Mouse (Mus musculus): ENCODE measurements around the gene Gm21693.
"Not testable (repeated sequence)": the region's sequence is repeated elsewhere in the genome, so short reads cannot be mapped to it uniquely, and the experiment has no call there.

The Gm21693 gene

DNA sequence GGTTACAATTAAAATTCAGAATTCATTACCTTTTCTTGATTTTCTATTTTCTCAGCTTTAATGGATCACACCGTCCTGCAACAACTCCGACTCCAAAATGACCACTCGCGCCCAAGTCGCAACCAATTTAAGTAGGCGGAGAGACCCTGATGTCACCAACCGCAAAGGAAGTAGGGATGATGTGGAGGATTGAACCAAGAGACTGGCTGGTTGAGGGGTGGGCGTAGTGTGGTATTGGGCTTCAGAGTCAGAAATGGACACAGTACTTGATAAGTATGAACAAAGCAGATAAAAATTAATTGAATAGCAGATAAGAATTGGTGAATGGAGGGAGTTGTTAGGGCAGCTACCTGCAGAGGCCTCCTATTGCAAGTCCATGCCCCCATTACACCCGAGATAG lies at the start of gene Gm21693:
Gm21693 (minus strand) TSS at position 101 of the 400 bp plus-strand sequence.
- not testable (repeated sequence) for DNase-seq (ENCODE audit: low spot score)

DNA sequence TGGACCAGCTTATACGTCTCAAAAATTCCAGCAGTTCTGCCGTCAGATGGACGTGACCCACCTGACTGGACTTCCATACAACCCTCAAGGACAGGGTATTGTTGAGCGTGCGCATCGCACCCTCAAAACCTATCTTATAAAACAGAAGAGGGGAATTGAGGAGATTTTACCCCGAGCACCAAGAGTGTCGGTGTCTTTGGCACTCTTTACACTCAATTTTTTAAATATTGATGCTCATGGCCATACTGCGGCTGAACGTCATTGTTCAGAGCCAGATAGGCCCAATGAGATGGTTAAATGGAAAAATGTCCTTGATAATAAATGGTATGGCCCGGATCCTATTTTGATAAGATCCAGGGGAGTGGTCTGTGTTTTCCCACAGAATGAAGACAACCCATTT lies 4.5 kb downstream of the Gm21693 start:
- DNase-seq (ENCODE audit: low spot score), result not testable (repeated sequence)

DNA sequence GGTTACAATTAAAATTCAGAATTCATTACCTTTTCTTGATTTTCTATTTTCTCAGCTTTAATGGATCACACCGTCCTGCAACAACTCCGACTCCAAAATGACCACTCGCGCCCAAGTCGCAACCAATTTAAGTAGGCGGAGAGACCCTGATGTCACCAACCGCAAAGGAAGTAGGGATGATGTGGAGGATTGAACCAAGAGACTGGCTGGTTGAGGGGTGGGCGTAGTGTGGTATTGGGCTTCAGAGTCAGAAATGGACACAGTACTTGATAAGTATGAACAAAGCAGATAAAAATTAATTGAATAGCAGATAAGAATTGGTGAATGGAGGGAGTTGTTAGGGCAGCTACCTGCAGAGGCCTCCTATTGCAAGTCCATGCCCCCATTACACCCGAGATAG lies 38.8 kb downstream of the Gm21693 start, which contains the start of gene Gm21677:
Gm21677 (minus strand) TSS at position 101 of the 400 bp plus-strand sequence.
- DNase-seq (ENCODE audit: low spot score), result not testable (repeated sequence)

Measured in MN1 (cell line).